Mouse (Mus musculus) embryonic facial prominence, embryonic 14.5 days (tissue): ENCODE measurements around the gene Lekr1. TPM values are rescaled to one million over a fixed set of nuclear protein-coding genes. Genes with fewer than 3 reads are reported as not detected.

Experiments used
- ATAC-seq: fragments of 200-750 bp; cut with Nextera tagmentation; 2 replicates; pipeline ENCODE4 v1.8.0; 2017; ENCODE audit warnings: low read depth, moderate number of reproducible peaks, moderate TSS enrichment
- DNase-seq: peaks from one replicate; pipeline ENCODE4 v3.0.0-alpha.2; 2015; ENCODE audit warnings: low spot score
- H3K27ac ChIP-seq: fragments of 300-500 bp; sonication (generic); replicated peaks from 2 replicates; pipeline ENCODE4 v1.5.1; 2014; ENCODE audit warnings: low read depth, mild to moderate bottlenecking, low read length, moderate library complexity
- H3K27me3 ChIP-seq: fragments of 300-500 bp; sonication (generic); replicated peaks from 2 replicates; pipeline ENCODE4 v1.6.1; 2014; ENCODE audit warnings: low read length; ENCODE audit not compliant: control insufficient read depth, insufficient read depth
- H3K36me3 ChIP-seq: fragments of 300-500 bp; sonication (generic); 2 replicates; pipeline ENCODE4 v1.6.1; 2014; ENCODE audit warnings: low read length, mixed read lengths; ENCODE audit not compliant: control insufficient read depth, insufficient read depth
- H3K4me1 ChIP-seq: fragments of 300-500 bp; sonication (generic); 2 replicates; pipeline ENCODE4 v1.6.1; 2014; ENCODE audit warnings: antibody characterized with exemption, low read length; ENCODE audit not compliant: control insufficient read depth, insufficient read depth
- H3K4me2 ChIP-seq: fragments of 300-500 bp; sonication (generic); 2 replicates; pipeline ENCODE4 v1.6.1; 2014; ENCODE audit warnings: low read depth, mild to moderate bottlenecking, low read length, moderate library complexity, mixed read lengths
- H3K4me3 ChIP-seq: fragments of 300-500 bp; sonication (generic); 2 replicates; pipeline ENCODE4 v1.5.1; 2014; ENCODE audit warnings: low read depth, mild to moderate bottlenecking, low read length
- H3K9ac ChIP-seq: fragments of 300-500 bp; sonication (generic); 2 replicates; pipeline ENCODE4 v1.6.1; 2014; ENCODE audit warnings: low read depth, mild to moderate bottlenecking, low read length, moderate library complexity, mixed read lengths
- H3K9me3 ChIP-seq: fragments of 300-500 bp; sonication (generic); 2 replicates; pipeline ENCODE4 v1.6.1; 2016; ENCODE audit warnings: low read length; ENCODE audit not compliant: control insufficient read depth
- WGBS: fragments of 180-500 bp; shearing (Covaris S2); extraction: QIAGEN DNeasy Blood & Tissue Kit; methylation state at CpG from one replicate; pipeline ENCODE4 v1.1.7; 2014; 5-methylcytosine and 5-hydroxymethylcytosine counted together
- polyA plus RNA-seq: library from polyadenylated mRNA; unstranded; fragments of >200 nt; fragmentation: Nextera tagmentation; extraction: Ambion mirVana; gene quantifications from 2 replicates; pipeline ENCODE4 v1.2.1, GENCODE M21; 2014

Lekr1 gene
- polyA plus RNA-seq, result 8.0 and 8.9 TPM in 2 replicates

GRCm38 (mm10) chr3:65665977-65666766 lies at the start of gene Lekr1:
TSS of gene Lekr1 (plus strand) at chr3:65666228.
- under 1% methylated on average over 53 of the region's 73 CpGs for WGBS
- DNase-seq, result peak; percentile 91

GRCm38 (mm10) chr3:65617507-65617906 lies 48.5 kb upstream of the Lekr1 start:
- Histone ChIP-seq H3K4me1 (peaks cover 4% of the 10 kb centered on the region; the same call in 1 of the 2 replicates), H3K4me3 (no peak overlapping the region), H3K27ac (no peak overlapping the region), H3K9me3 (no peaks in the 10 kb centered on the region), H3K36me3 (no peaks in the 10 kb centered on the region), H3K4me2 (no peak overlapping the region), H3K27me3 (no peaks in the 10 kb centered on the region), H3K9ac (no peak overlapping the region)
- DNase-seq (no peak), ATAC-seq (no peak)
- WGBS, result 74% methylated on average over 5 of the region's 5 CpGs

More at GRCm38 (mm10) chr3:65665977-65666766, at the start of gene Lekr1:
- Histone ChIP-seq H3K9me3 (no peaks in the 10 kb centered on the region), H3K4me3 (peak within 1 kb of the TSS; percentile 80), H3K4me1 (peaks cover 6% of the 10 kb centered on the region; the same call in 1 of the 2 replicates), H3K27me3 (no peaks in the 10 kb centered on the region), H3K27ac (no peak within 1 kb of the TSS; the same call in 1 of the 2 replicates), H3K9ac (peak within 1 kb of the TSS; percentile 79), H3K36me3 (no peaks in the 10 kb centered on the region), H3K4me2 (peak within 1 kb of the TSS; percentile 78)
- peak; percentile 91 for ATAC-seq

DNA sequence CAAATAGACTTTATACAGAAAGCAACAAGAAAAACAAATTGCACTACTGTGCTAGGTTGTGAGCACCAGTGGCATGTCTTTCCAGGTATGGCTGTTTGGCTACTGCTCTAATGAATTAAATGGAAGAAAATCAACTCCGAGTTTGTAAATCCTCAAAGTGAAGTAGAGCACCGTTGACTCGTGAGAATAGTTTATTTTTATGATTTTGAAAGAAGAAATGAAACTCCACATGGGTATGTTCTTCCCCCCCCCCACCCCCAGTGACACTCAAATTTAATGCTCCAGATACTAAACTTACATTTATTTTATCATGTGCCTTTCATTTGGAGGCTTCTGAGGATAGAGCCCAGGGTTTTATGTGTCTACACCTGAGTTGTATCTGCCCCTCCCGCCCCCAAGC lies 46.7 kb upstream of the Lekr1 start:
- H3K4me2 ChIP-seq, result no peak overlapping the region
- no peak for ATAC-seq
- DNase-seq, result no peak
- no peak overlapping the region for H3K9ac ChIP-seq
- H3K9me3 ChIP-seq, result no peaks in the 10 kb centered on the region
- no peak overlapping the region for H3K27ac ChIP-seq
- WGBS, result 80% methylated on average over 4 of the region's 4 CpGs
- H3K27me3 ChIP-seq, result no peaks in the 10 kb centered on the region
- no peak overlapping the region for H3K4me3 ChIP-seq
- no peaks in the 10 kb centered on the region for H3K36me3 ChIP-seq
- no peaks in the 10 kb centered on the region for H3K4me1 ChIP-seq

- no peak overlapping the region for H3K4me3 ChIP-seq
- peaks cover 11% of the 10 kb centered on the region; the same call in 1 of the 2 replicates for H3K4me1 ChIP-seq
- 97% methylated on average over 6 of the region's 6 CpGs for WGBS
- H3K27ac ChIP-seq, result no peak overlapping the region
- H3K27me3 ChIP-seq, result no peaks in the 10 kb centered on the region
- no peak for DNase-seq
- no peak for ATAC-seq
- no peak overlapping the region for H3K4me2 ChIP-seq
- H3K9me3 ChIP-seq, result no peaks in the 10 kb centered on the region
- H3K9ac ChIP-seq, result no peak overlapping the region
- H3K36me3 ChIP-seq, result no peaks in the 10 kb centered on the region
Observed at GRCm38 (mm10) chr3:65623057-65623456, 43.0 kb upstream of the Lekr1 start.

DNA sequence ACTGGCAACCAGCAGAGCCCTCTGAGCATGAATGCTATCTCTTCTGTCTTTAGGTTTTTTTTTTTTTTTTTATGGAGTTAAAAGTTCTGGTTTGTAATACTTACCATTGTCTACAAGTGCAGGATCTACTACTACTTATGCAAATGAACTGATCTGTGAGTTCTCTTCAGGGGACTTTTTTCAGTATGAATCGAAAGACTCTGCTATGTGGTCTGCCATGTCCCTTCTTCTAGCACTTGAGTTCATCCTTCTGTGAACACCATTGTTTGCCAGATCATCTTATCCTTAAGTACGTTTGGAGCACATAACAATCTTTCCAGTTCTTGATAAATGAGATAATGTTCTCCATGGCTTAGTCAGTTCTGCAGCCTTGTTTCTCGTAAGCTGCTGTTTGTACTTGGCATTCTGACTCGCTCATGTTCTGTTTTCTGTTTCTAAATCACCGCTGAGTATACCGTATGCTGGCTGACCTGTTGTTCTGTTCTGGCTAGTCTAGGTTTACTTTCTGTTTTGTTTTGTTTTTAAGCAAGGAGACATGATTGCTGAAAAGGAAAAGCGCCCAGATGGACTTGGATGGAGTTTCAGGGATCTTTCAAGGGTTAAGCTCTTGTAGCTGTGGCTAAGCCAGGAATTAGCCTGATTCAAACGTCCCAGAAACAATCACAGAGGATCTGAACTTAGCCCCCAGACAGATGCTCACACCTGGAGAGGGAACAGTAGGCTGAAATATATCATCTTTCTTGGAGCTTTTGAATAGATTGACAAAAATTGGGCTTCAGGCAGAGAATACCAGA lies 40.3 kb upstream of the Lekr1 start:
- no peaks in the 10 kb centered on the region for H3K27me3 ChIP-seq
- ATAC-seq, result peak; percentile 56; the same call in 1 of the 2 replicates
- peak; percentile 67 for DNase-seq
- WGBS, result 51% methylated on average over 8 of the region's 8 CpGs
- H3K9me3 ChIP-seq, result no peaks in the 10 kb centered on the region
- no peak overlapping the region for H3K9ac ChIP-seq
- H3K36me3 ChIP-seq, result no peaks in the 10 kb centered on the region
- H3K4me3 ChIP-seq, result no peak overlapping the region
- peaks cover 11% of the 10 kb centered on the region; the same call in 1 of the 2 replicates for H3K4me1 ChIP-seq
- H3K27ac ChIP-seq, result no peak overlapping the region
- no peak overlapping the region for H3K4me2 ChIP-seq

- H3K9me3 ChIP-seq, result no peaks in the 10 kb centered on the region
- H3K4me3 ChIP-seq, result no peak overlapping the region
- H3K36me3 ChIP-seq, result no peaks in the 10 kb centered on the region
- no peak overlapping the region for H3K9ac ChIP-seq
- no peaks in the 10 kb centered on the region for H3K27me3 ChIP-seq
- no peak overlapping the region for H3K27ac ChIP-seq
- 63% methylated on average over 7 of the region's 7 CpGs for WGBS
- H3K4me2 ChIP-seq, result no peak overlapping the region
- DNase-seq (no peak), ATAC-seq (no peak; the same call in 1 of the 2 replicates)
- peaks cover 11% of the 10 kb centered on the region; the same call in 1 of the 2 replicates for H3K4me1 ChIP-seq
Observed at GRCm38 (mm10) chr3:65626290-65626914, 39.6 kb upstream of the Lekr1 start.

DNA sequence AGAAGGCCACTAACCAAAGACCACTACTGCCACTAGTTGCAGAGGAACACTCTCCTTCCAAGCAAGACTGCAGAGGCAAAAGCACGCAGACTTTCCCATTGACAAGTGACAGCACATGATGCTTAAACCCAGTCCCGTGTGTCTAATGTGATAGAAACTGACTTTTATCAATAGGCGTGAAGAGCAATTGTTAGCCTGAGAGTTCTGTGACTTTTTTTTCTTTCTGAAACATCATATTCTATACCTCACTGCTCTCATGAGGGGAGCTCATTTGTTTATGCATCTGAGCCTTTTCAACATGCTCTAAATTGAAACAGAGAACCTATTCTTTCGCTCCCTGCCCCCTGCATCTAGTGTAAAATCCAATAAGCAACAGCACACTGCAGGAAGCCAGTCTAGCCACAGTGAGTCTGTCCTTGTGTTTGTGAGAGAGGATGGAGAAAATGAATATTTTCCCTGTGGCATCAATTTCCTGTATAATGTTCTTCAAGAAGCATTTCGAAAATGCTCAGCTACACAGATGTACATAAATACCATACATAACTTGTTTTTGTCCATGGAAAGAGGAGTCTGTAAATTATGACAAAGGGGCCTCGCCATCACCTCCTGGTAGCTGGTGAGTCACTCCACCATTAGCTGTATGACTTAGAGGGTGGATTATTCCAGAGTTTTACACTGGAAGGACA lies 38.9 kb upstream of the Lekr1 start:
- peak; percentile 41 for DNase-seq
- H3K4me3 ChIP-seq, result no peak overlapping the region
- no peak for ATAC-seq
- no peak overlapping the region for H3K27ac ChIP-seq
- no peak overlapping the region for H3K9ac ChIP-seq
- no peak overlapping the region for H3K4me2 ChIP-seq
- H3K36me3 ChIP-seq, result no peaks in the 10 kb centered on the region
- no peaks in the 10 kb centered on the region for H3K9me3 ChIP-seq
- H3K4me1 ChIP-seq, result peaks cover 11% of the 10 kb centered on the region; the same call in 1 of the 2 replicates
- WGBS, result 54% methylated on average over 6 of the region's 6 CpGs
- H3K27me3 ChIP-seq, result no peaks in the 10 kb centered on the region

DNA sequence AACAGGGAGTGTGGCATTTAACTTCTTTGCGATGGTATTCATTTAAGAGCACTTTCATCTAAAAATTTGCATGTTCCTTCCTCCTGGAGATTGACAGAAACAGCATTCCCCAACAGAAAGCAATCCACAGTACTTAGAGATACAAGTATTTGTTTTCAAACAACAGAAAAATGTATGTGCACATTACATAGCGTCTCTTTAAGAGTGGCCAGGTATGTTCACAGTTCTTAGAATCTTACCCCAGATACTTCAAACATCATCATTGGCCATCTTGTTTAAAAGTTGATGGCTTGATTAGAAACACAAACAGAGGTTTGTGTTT lies 38.4 kb upstream of the Lekr1 start:
- ATAC-seq (no peak), DNase-seq (no peak)
- Histone ChIP-seq H3K36me3 (no peaks in the 10 kb centered on the region), H3K4me1 (peaks cover 11% of the 10 kb centered on the region; the same call in 1 of the 2 replicates), H3K9me3 (no peaks in the 10 kb centered on the region), H3K4me2 (no peak overlapping the region), H3K9ac (no peak overlapping the region), H3K4me3 (no peak overlapping the region), H3K27me3 (no peaks in the 10 kb centered on the region), H3K27ac (no peak overlapping the region)
- WGBS, result 81% methylated on average over 2 of the region's 2 CpGs
